ENCODE assay signal across 8 mouse cellular contexts in the genomic region with DNA sequence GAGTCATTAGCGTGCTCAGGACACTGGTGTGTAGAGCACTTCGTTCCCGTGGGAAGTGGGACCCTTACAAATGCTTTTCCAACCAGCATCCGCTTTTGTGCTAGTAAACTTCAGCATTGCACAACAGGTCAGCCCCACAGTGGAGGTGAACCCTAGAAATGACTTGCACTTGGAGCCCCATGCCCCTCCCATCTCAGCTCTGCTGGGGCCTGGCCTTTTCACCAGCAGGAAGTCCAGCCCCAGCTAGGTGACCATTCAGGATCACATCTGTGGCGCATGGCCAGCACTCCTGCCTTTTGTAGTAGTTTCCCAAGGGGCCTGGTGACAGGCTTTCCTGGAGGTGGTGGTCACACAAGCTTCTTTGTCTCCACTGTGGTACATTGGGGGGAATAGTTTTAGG. TPM values are rescaled to one million over a fixed set of nuclear protein-coding genes. Genes with fewer than 3 reads are reported as not detected.
DNase-seq lines count a peak whose midpoint lies in the region; ATAC-seq lines count a peak whose summit lies in the region.

No protein-coding gene starts in this region.

- H3K9ac ChIP-seq in embryonic facial prominence, embryonic 12.5 days, result peak overlapping the region; percentile 74; the same call in 1 of the 2 replicates
- H3K9ac ChIP-seq in limb, embryonic 13.5 days, result peak overlapping the region; percentile 80
- no peak overlapping the region; the same call in 1 of the 2 replicates for H3K9ac ChIP-seq in midbrain, embryonic 11.5 days (ENCODE audit: low read length)

- peak overlapping the region; percentile 95; the same call in 1 of the 2 replicates for H3K27ac ChIP-seq in embryonic facial prominence, embryonic 12.5 days
- 0 out of 2 replicates have a peak overlapping the region, but pooled peaks have one; percentile 94 for H3K27ac ChIP-seq in hindbrain, embryonic 10.5 days
- H3K27ac ChIP-seq in limb, embryonic 13.5 days, result peak overlapping the region; percentile 93; the same call in 1 of the 2 replicates
- no peak overlapping the region for H3K27ac ChIP-seq in midbrain, embryonic 11.5 days (ENCODE audit: low read depth, low read length)

- peak; percentile 31 for DNase-seq in adrenal gland, adult 8-10 months
- no peak for DNase-seq in hindbrain, embryonic 10.5 days (ENCODE audit: low spot score)
- no peak for DNase-seq in midbrain, embryonic 11.5 days (ENCODE audit: low spot score, missing footprints)
- no peak for DNase-seq in right cerebral cortex, postnatal 25 days
- no peak for DNase-seq in cerebellum, postnatal 4 days (ENCODE audit: low spot score in 2 of 2)

- peak overlapping the region; percentile 56 for H3K4me3 ChIP-seq in embryonic facial prominence, embryonic 12.5 days
- H3K4me3 ChIP-seq in hindbrain, embryonic 10.5 days, result peak overlapping the region; percentile 65
- peak overlapping the region; percentile 63 for H3K4me3 ChIP-seq in limb, embryonic 13.5 days
- H3K4me3 ChIP-seq in midbrain, embryonic 11.5 days (ENCODE audit: low read depth, low read length), result peak overlapping the region; percentile 59

- WGBS in embryonic facial prominence, embryonic 12.5 days, result 31% methylated on average over 5 of the region's 5 CpGs
- WGBS in hindbrain, embryonic 10.5 days, result 36% methylated on average over 5 of the region's 5 CpGs
- WGBS in limb, embryonic 13.5 days, result 27% methylated on average over 5 of the region's 5 CpGs
- WGBS in midbrain, embryonic 11.5 days, result 44% methylated on average over 5 of the region's 5 CpGs

- H3K36me3 ChIP-seq in embryonic facial prominence, embryonic 12.5 days, result no peaks in the 10 kb centered on the region
- no peaks in the 10 kb centered on the region for H3K36me3 ChIP-seq in hindbrain, embryonic 10.5 days
- no peaks in the 10 kb centered on the region for H3K36me3 ChIP-seq in limb, embryonic 13.5 days
- no peaks in the 10 kb centered on the region for H3K36me3 ChIP-seq in midbrain, embryonic 11.5 days (ENCODE audit: control insufficient read depth, insufficient read depth, low read length)

- H3K4me2 ChIP-seq in embryonic facial prominence, embryonic 12.5 days (replicated peaks), result peak overlapping the region; percentile 73
- peak overlapping the region; percentile 82 for H3K4me2 ChIP-seq in limb, embryonic 13.5 days (replicated peaks)
- peak overlapping the region; percentile 71 for H3K4me2 ChIP-seq in midbrain, embryonic 11.5 days

- H3K27me3 ChIP-seq in embryonic facial prominence, embryonic 12.5 days, result 0 out of 2 replicates have a peak, but pooled peaks cover 19% of the 10 kb centered on the region
- H3K27me3 ChIP-seq in hindbrain, embryonic 10.5 days (ENCODE audit: insufficient read depth, poor library complexity, severe bottlenecking), result peaks cover 61% of the 10 kb centered on the region
- H3K27me3 ChIP-seq in limb, embryonic 13.5 days, result peaks cover 36% of the 10 kb centered on the region; the same call in 1 of the 2 replicates
- H3K27me3 ChIP-seq in midbrain, embryonic 11.5 days (ENCODE audit: control insufficient read depth, insufficient read depth, low read length), result peaks cover 9% of the 10 kb centered on the region

- no peak for ATAC-seq in embryonic facial prominence, embryonic 12.5 days (ENCODE audit: insufficient number of reproducible peaks, insufficient read depth, low FRiP score, low TSS enrichment)
- ATAC-seq in limb, embryonic 13.5 days (ENCODE audit: low FRiP score, low read depth), result no peak
- ATAC-seq in midbrain, embryonic 11.5 days (ENCODE audit: low FRiP score), result no peak
- no peak for ATAC-seq in erythroid progenitor cell, adult 5-6 weeks (replicated peaks; ENCODE audit: low FRiP score, poor library complexity, severe bottlenecking)

- H3K9me3 ChIP-seq in embryonic facial prominence, embryonic 12.5 days, result no peaks in the 10 kb centered on the region
- H3K9me3 ChIP-seq in hindbrain, embryonic 10.5 days, result no peaks in the 10 kb centered on the region
- no peaks in the 10 kb centered on the region for H3K9me3 ChIP-seq in limb, embryonic 13.5 days
- H3K9me3 ChIP-seq in midbrain, embryonic 11.5 days (ENCODE audit: control insufficient read depth, low read length), result no peaks in the 10 kb centered on the region

- H3K4me1 ChIP-seq in embryonic facial prominence, embryonic 12.5 days, result peaks cover 19% of the 10 kb centered on the region
- H3K4me1 ChIP-seq in hindbrain, embryonic 10.5 days (replicated peaks), result peaks cover 59% of the 10 kb centered on the region
- H3K4me1 ChIP-seq in limb, embryonic 13.5 days, result peaks cover 39% of the 10 kb centered on the region
- H3K4me1 ChIP-seq in midbrain, embryonic 11.5 days (ENCODE audit: control insufficient read depth, insufficient read depth, low read length), result peaks cover 23% of the 10 kb centered on the region

RNA-seq across cellular contexts. Expression of a gene that starts 1.8 kb away (rescaled TPM):
- 10 to 100 TPM; 30.6 to 58.6 (median 43.1) TPM for total RNA-seq in adrenal gland, adult 8-10 months (2022)
- polyA plus RNA-seq in embryonic facial prominence, embryonic 12.5 days (2016; fragmentation: Nextera tagmentation; extraction: Ambion mirVana), result 79.5 and 84.0 TPM in 2 replicates
- polyA plus RNA-seq in hindbrain, embryonic 10.5 days (2016; fragmentation: Nextera tagmentation; extraction: Ambion mirVana), result 42.9 and 60.9 TPM in 2 replicates
- polyA plus RNA-seq in limb, embryonic 13.5 days (2015; fragmentation: Nextera tagmentation; extraction: Ambion mirVana), result 65.5 and 69.9 TPM in 2 replicates
- 24.4 and 26.2 TPM in 2 replicates for polyA plus RNA-seq in midbrain, embryonic 11.5 days (2014; fragmentation: Nextera tagmentation; extraction: Ambion mirVana)
- total RNA-seq in erythroid progenitor cell, adult 5-6 weeks (2015; ENCODE audit: low replicate concordance), result 7.1 and 13.7 TPM in 2 replicates
- 4.4 and 14.6 TPM in 2 replicates for total RNA-seq in erythroid progenitor cell, adult 5-6 weeks (2017; ENCODE audit: low replicate concordance)
